Mouse (Mus musculus) forebrain, embryonic 11.5 days (tissue): Measurements from ENCODE around the gene Slc6a17. TPM values are rescaled to one million over a fixed set of nuclear protein-coding genes. Genes with fewer than 3 reads are reported as not detected.

Experiments
- ATAC-seq: fragments of 200-750 bp; cut with Nextera tagmentation; replicated peaks from 2 replicates; pipeline ENCODE4 v1.8.0; 2017; ENCODE audit warnings: moderate TSS enrichment; ENCODE audit not compliant: low FRiP score
- DNase-seq: peaks from one replicate; pipeline ENCODE4 v3.0.0-alpha.2; 2017; ENCODE audit warnings: low spot score
- H3K27ac ChIP-seq: fragments of 300-500 bp; sonication (generic); 2 replicates; pipeline ENCODE4 v1.5.1; 2014; ENCODE audit warnings: low read depth, low read length
- H3K27me3 ChIP-seq: fragments of 300-500 bp; sonication (generic); 2 replicates; pipeline ENCODE4 v1.6.1; 2014; ENCODE audit warnings: mild to moderate bottlenecking, low read length, mixed read lengths; ENCODE audit not compliant: control insufficient read depth, insufficient read depth
- H3K36me3 ChIP-seq: fragments of 300-500 bp; sonication (generic); 2 replicates; pipeline ENCODE4 v1.6.1; 2014; ENCODE audit warnings: mild to moderate bottlenecking, low read length, moderate library complexity, mixed read lengths; ENCODE audit not compliant: control insufficient read depth, insufficient read depth
- H3K4me1 ChIP-seq: fragments of 300-500 bp; sonication (generic); replicated peaks from 2 replicates; pipeline ENCODE4 v1.6.1; 2014; ENCODE audit warnings: low read length, mixed read lengths; ENCODE audit not compliant: control insufficient read depth, insufficient read depth
- H3K4me2 ChIP-seq: fragments of 300-500 bp; sonication (generic); 2 replicates; pipeline ENCODE4 v1.6.1; 2014; ENCODE audit warnings: low read depth, mild to moderate bottlenecking, low read length, moderate library complexity, mixed read lengths; ENCODE audit not compliant: severe bottlenecking
- H3K4me3 ChIP-seq: fragments of 300-500 bp; sonication (generic); 2 replicates; pipeline ENCODE4 v1.5.1; 2014; ENCODE audit warnings: low read depth, low read length
- H3K9ac ChIP-seq: fragments of 300-500 bp; sonication (generic); 2 replicates; pipeline ENCODE4 v1.6.1; 2014; ENCODE audit warnings: low read length
- H3K9me3 ChIP-seq: fragments of 300-500 bp; sonication (generic); 2 replicates; pipeline ENCODE4 v1.6.1; 2016; ENCODE audit warnings: low read length, mixed read lengths; ENCODE audit not compliant: control insufficient read depth
- WGBS: fragments of 180-500 bp; shearing (Covaris S2); extraction: QIAGEN DNeasy Blood & Tissue Kit; methylation state at CpG from one replicate; pipeline ENCODE4 v1.1.7; 2014; 5-methylcytosine and 5-hydroxymethylcytosine counted together
- polyA plus RNA-seq: library from polyadenylated mRNA; unstranded; fragments of >200 nt; fragmentation: Nextera tagmentation; extraction: Ambion mirVana; gene quantifications from 2 replicates; pipeline ENCODE4 v1.2.1, GENCODE M21; 2014

Slc6a17 gene
- polyA plus RNA-seq, 1 experiment from 2014 or later = 3.6 TPM

DNA sequence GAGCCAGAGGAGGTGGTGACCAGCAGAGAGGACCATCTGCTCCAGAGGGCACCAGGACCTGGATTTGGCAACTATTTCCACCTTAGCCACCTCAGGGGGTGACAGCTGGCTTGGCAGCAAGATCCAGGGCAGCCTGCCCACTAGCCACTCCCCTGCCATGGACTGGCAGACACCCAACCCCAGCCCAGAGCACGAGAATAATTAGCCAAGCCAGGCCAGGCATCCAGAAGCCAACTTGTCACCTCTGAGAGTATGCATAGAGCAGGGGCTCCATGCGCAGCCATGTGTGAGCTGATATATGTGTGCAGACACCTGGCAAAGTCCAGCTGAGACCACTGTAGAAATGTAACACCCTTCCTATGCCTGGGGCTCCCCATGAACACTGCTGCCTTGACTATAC is 29.1 kb upstream of the Slc6a17 start:
- H3K4me3 ChIP-seq = no peak overlapping the region
- DNase-seq = no peak

DNA sequence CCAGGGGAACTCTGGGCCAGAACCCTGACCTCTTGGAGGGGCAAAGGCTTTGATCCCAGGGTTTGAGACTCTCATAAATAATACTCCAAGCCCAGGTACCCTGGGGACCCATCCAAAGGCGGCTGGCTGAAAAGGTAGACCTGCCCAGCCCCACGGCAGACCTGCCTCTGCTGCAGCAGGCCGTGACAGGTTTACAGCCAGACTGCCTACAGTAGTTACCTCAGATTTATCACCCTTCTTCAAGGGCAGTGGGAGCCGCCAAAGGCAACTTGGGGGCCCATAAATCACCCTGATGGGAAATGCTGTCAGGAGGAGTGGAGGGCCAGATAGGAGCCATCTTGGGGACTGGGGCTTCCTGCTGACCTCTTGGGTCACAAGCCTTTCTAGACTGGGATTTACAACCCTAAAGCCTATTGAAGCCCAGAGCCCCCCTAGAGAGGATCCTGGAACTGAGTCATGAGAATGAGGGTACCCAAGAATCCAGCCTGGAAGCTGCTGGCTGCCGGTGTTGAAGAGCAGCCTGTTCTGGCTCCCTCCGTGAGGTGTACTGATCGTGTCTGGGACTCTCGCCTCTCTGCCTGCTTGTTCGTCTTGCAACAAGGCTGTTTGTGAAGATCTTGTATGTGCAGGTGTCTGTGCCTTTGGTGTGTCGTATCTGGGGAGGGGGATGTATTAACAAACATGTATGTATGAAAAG is 28.0 kb upstream of the Slc6a17 start:
- no peaks in the 10 kb centered on the region for H3K27me3 ChIP-seq
- no peaks in the 10 kb centered on the region for H3K9me3 ChIP-seq
- H3K36me3 ChIP-seq = no peaks in the 10 kb centered on the region
- DNase-seq (no peak), ATAC-seq (no peak)
- H3K4me1 ChIP-seq = no peaks in the 10 kb centered on the region
- no peak overlapping the region for H3K27ac ChIP-seq
- no peak overlapping the region for H3K4me2 ChIP-seq
- H3K9ac ChIP-seq = no peak overlapping the region
- no peak overlapping the region for H3K4me3 ChIP-seq
- WGBS = 85% methylated on average over 10 of the region's 10 CpGs

More for the DNA sequence above, 29.1 kb upstream of the Slc6a17 start:
- 67% methylated on average over 2 of the region's 2 CpGs for WGBS
- Histone ChIP-seq H3K36me3 (no peaks in the 10 kb centered on the region), H3K27ac (no peak overlapping the region), H3K9ac (no peak overlapping the region), H3K9me3 (no peaks in the 10 kb centered on the region), H3K4me2 (no peak overlapping the region), H3K4me1 (no peaks in the 10 kb centered on the region), H3K27me3 (no peaks in the 10 kb centered on the region)
- no peak for ATAC-seq

DNA sequence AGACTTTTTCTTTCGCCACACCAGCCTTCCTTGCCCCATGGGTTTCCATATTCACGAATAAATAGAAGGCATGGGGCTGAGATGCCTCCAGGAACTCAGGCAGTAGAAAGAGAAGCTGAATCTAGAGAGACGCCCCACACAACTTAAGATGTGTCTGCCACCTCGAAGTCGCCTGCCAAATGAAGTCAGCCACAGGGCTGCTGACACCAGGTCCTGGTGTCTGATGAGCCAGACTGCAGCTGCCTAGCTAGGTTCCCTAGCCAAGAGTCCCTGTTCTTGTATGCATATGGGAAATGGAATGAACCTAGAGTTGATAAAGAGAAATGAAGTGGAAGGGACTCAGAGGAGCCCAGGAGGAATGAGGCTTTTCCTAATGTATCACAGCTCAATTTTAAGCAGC is 27.5 kb upstream of the Slc6a17 start:
- ATAC-seq (no peak), DNase-seq (no peak)
- H3K4me1 ChIP-seq = no peaks in the 10 kb centered on the region
- no peaks in the 10 kb centered on the region for H3K9me3 ChIP-seq
- 80% methylated on average over 5 of the region's 5 CpGs for WGBS
- no peak overlapping the region for H3K27ac ChIP-seq
- no peak overlapping the region for H3K4me2 ChIP-seq
- H3K9ac ChIP-seq = no peak overlapping the region
- no peaks in the 10 kb centered on the region for H3K36me3 ChIP-seq
- no peaks in the 10 kb centered on the region for H3K27me3 ChIP-seq
- no peak overlapping the region for H3K4me3 ChIP-seq

DNA sequence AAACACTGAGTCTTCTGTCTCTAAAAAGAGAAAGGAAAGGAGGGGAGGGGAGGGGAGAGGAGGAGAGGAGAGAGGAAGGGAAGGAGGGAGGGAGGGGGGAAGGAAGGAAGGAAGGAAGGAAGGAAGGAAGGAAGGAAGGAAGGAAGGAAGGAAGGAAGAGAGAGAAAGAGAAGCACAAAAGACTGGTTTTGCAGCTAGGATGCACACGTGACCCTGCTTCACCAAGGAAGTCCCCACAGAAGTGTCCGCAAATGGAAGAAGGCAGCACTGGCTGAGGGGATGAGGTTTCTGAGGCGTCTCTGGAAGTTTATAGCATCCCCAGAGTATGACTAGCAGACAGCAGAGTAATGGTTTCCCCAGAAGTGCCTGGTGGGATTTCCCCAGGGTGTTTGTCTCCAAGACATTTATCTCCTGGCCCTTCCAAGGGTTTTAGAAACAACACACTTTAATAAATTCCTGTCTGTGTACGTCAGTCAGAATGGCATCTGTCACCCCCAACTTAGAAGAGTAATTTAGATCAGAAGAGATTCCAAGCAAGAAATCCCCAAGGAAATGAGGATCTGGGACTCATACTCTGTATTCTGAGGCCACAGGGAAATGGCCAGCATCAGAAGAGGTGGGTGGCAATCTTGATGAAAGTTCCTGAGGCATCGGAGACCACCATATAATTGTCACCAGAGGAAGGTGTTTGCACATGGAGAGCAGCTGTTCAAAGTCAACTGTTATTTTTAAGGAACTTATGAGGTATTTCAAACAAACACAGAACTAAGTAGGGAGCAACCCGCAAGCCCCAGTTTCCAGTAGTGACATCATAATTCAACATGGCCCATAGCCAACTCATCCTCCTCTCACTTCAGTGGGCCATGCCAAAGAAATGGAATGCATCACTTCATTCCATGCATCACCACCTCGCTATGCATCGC is 25.6 kb upstream of the Slc6a17 start:
- WGBS = 82% methylated on average over 8 of the region's 8 CpGs
- no peaks in the 10 kb centered on the region for H3K27me3 ChIP-seq

DNA sequence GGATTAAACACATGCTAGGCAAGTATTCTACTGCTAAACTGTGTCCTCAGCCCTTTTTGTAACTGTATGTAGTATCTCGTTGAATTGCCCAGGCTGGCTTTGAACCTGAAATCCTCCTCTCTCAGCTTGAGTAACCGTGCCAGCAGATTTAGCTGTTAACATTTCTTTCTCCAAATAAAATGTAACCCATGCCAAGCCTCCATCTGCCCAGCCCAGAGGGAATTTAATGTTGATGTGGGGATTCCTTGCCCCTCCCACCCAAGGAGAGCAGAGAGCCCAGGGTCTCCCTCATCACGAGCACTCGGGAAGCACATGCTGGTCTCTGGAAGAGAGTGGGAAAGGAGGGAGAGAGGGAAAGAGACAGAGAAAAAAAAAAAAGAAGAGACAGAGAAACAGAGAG is 24.8 kb upstream of the Slc6a17 start:
- Histone ChIP-seq H3K4me2 (no peak overlapping the region), H3K27ac (no peak overlapping the region), H3K4me3 (no peak overlapping the region), H3K27me3 (no peaks in the 10 kb centered on the region), H3K36me3 (no peaks in the 10 kb centered on the region), H3K9ac (no peak overlapping the region), H3K4me1 (no peaks in the 10 kb centered on the region), H3K9me3 (no peaks in the 10 kb centered on the region)
- DNase-seq (no peak), ATAC-seq (no peak)
- 71% methylated on average over 4 of the region's 4 CpGs for WGBS

More for the DNA sequence above, 25.6 kb upstream of the Slc6a17 start:
- Histone ChIP-seq H3K4me2 (no peak overlapping the region), H3K9me3 (no peaks in the 10 kb centered on the region), H3K27ac (no peak overlapping the region), H3K36me3 (no peaks in the 10 kb centered on the region), H3K4me1 (no peaks in the 10 kb centered on the region), H3K4me3 (no peak overlapping the region), H3K9ac (no peak overlapping the region)
- DNase-seq (no peak), ATAC-seq (no peak)

DNA sequence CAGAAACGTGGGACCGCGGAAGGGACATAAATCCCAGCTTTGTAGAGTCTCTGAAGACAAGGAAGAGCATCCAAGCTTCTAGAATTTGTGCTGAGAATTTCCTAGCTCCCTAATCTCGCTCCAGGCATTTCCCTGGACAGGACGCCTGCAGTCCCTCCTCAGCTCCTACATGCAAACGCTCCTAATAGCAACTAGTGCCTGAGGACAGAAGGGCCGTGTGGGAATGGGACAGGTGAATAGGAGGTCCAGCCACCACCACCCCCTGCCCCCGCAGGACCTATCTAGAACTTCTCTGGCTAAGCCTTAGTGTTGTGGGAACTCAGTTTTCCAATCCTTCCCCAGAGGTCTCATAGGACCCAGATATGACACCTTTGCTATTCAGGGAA is 19.7 kb upstream of the Slc6a17 start:
- ATAC-seq = no peak
- Histone ChIP-seq H3K4me1 (no peaks in the 10 kb centered on the region), H3K9me3 (no peaks in the 10 kb centered on the region), H3K4me2 (peak overlapping the region; percentile 38; the same call in 1 of the 2 replicates), H3K4me3 (no peak overlapping the region), H3K9ac (no peak overlapping the region; the same call in 1 of the 2 replicates), H3K27ac (no peak overlapping the region), H3K36me3 (no peaks in the 10 kb centered on the region), H3K27me3 (no peaks in the 10 kb centered on the region)
- DNase-seq = no peak
- WGBS = 25% methylated on average over 8 of the region's 8 CpGs

DNA sequence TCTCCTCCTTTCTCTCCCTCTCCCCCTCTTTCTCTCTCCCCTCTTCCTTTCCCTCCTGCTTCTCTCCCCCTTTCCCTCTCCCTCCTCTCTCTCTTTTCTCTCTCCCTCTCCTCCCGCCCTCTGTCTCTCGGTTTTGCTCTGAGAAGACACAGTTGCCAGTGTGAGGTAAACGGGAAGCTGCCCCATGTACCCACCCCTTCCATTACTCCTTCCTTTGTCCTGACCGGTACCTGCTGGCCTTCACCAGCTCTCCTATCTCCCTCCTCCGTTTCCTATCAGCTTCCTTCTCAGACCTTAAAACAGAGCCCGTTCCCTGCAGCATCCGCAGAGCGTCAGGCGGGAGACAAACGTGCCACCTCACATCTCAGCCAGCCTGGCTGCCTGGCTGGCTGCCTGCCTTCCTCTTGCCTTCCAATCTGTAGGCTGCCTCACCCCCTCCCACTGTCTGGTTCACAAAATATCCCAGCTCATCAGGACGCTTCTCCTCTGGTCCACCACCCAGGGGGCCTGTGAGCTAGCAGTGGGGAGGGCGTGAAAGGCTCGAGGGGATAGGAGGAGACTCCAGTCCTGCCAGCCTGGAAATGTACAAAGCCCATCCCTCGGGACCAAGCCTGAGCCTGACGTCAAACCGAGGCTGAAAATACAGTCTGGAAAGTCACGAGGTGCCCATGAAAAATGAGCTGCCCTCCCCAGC is 19.1 kb upstream of the Slc6a17 start:
- Histone ChIP-seq H3K4me2 (peak overlapping the region; percentile 38), H3K4me1 (no peaks in the 10 kb centered on the region), H3K27me3 (no peaks in the 10 kb centered on the region), H3K4me3 (peak overlapping the region; percentile 2; the same call in 1 of the 2 replicates), H3K27ac (no peak overlapping the region), H3K36me3 (no peaks in the 10 kb centered on the region), H3K9ac (peak overlapping the region; percentile 30), H3K9me3 (no peaks in the 10 kb centered on the region)
- ATAC-seq (peak; percentile 51; the same call in 1 of the 2 replicates), DNase-seq (peak; percentile 50)
- 4% methylated on average over 17 of the region's 17 CpGs for WGBS

DNA sequence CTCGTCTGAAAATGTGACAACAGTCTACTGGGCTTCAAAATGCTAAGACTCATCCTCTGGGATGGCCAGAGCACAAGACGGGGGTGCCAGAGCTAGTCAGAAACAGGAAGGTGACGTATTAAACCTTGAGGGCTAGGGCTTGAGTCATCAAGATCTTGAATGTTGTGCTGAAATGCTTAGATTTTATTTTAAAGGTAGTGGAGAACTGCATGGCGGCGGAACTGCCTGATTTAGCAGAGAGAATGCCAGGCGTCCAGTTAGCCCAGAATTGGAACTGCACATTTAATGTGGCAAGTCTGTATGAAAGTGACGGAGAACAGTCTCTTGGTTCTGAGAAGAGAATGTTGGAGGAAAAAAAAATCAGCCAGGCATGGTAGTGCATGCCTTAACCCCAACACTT is 17.1 kb upstream of the Slc6a17 start:
- no peaks in the 10 kb centered on the region for H3K4me1 ChIP-seq
- H3K4me2 ChIP-seq = no peak overlapping the region
- no peak overlapping the region for H3K27ac ChIP-seq
- ATAC-seq (no peak), DNase-seq (no peak)
- H3K36me3 ChIP-seq = no peaks in the 10 kb centered on the region
- no peak overlapping the region for H3K4me3 ChIP-seq
- no peak overlapping the region for H3K9ac ChIP-seq
- H3K9me3 ChIP-seq = no peaks in the 10 kb centered on the region
- 89% methylated on average over 7 of the region's 7 CpGs for WGBS
- H3K27me3 ChIP-seq = no peaks in the 10 kb centered on the region
